Mouse (Mus musculus) frontal cortex, postnatal 25 days (tissue): ENCODE measurements at regions not wholly inside any gene's neighbourhood (a gene's known extent, or its start where the extent isn't known, plus 50 kb on each side); places are given as distances from the start of the nearest gene placed in this dataset.

ENCODE experiments used
- DNase-seq, 2 experiments: peaks; one replicate each; pipeline ENCODE4 v3.0.0; 2022; ENCODE audit warnings: low spot score in 2 of 2

- peak; percentile 55 to 59 for DNase-seq
Observed at GRCm38 (mm10) chr13:105377038-105377437, 66.4 kb upstream of the Htr1a start.

- no peak for DNase-seq
Observed at GRCm38 (mm10) chr13:105378587-105378986, 64.9 kb upstream of the Htr1a start.

- DNase-seq, result no peak
Observed at GRCm38 (mm10) chr13:105387016-105387772, 56.2 kb upstream of the Htr1a start.
